Mouse (Mus musculus) T-helper 1 cell (primary cell): ENCODE data around the gene Rasa4.
"Not testable (repeated sequence)": the region's sequence is repeated elsewhere in the genome, so short reads cannot be mapped to it uniquely, and the experiment has no call there.

Experiments used
- in situ Hi-C: fragments of 300-600 bp; cut with MboI, MseI; formaldehyde crosslinking; loops from one replicate; pipeline ENCODE4 v1.15.1; 2025; ENCODE audit warnings: high pct_unique_total_duplicates

The Rasa4 gene

DNA sequence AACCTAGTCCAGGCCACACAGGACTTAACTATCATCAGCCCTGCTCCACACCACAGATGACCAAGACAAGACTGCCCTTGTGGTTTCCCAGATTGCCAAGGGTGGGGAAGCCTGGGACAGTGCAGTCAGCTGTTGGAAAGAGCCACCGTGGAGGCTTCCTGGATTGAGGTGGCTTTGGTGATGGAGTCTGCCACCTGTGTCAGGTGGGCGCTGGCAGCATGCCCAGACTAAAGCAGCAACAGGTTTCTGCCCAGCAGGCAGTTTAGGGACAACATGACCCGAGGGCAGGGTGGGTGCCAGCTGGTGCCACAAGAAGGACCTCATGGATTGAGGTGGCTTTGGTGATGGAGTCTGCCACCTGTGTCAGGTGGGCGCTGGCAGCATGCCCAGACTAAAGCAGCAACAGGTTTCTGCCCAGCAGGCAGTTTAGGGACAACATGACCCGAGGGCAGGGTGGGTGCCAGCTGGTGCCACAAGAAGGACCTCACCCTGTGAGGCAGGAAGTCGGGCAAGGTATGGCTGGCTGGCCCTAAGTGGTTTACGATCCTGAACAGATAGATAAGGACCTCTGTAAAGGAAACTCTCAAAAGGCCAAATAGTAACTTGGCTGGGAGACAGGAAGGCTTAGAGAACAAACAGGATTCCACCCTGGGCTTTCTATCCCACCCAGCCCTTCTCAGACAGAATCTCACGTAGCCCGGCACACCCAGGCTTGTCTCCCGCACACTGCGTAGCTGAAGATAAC, 17.1 kb upstream of the Rasa4 start:
- in situ Hi-C loops: not testable (repeated sequence)

GRCm38 (mm10) chr5:136069411-136069810, 14.3 kb upstream of the Rasa4 start:
- in situ Hi-C loops: no loop called here

DNA sequence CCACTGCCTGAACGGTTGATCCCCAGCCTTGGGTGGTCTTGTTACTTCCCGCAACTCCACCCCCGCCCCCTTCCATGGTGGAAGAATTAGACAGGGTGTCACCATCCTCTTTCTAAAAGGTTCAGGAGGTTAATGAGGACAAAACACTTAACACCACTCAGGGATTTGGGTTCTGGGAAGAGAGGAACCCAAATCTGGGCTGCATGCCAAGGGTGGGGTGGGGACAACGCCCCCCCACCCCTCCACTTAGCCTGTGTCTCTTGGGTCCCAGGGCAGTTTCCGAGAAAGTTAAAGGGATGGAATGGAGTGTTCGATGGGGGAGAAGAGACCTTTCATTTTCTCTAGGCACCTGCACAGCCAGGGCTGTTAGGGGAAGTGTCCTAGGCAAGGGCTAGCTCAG, 10.7 kb upstream of the Rasa4 start:
- in situ Hi-C loops: no loop called here

GRCm38 (mm10) chr5:136073526-136073925, 10.2 kb upstream of the Rasa4 start:
- in situ Hi-C loops: no loop called here

GRCm38 (mm10) chr5:136075076-136075475, 8.6 kb upstream of the Rasa4 start:
- in situ Hi-C loops: no loop called here

DNA sequence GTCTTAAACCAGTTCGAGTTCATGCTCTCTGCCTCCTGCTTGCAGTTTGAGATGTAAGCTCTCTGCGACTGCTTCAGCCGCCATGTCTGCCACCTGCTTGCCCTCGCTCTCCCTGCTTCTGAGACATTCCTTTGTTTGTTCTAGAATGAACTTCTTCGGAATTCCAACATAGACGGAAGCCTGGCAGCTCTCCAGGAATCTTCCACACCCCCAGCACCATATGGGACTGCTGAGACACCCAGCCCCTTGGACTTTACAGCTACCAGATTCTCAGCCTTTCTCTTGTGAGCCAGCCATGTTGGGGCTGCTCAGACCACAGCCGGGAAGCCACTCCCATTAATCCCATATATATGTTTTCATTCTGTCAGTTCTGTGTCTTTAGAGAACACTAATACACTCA, 7.4 kb upstream of the Rasa4 start:
- in situ Hi-C loops: no loop called here

- in situ Hi-C loops: no loop called here
These were observed 6.6 kb upstream of the Rasa4 start for GRCm38 (mm10) chr5:136077001-136077550.

- in situ Hi-C loops: no loop called here
These were observed 5.6 kb upstream of the Rasa4 start for GRCm38 (mm10) chr5:136078136-136078535.

- in situ Hi-C loops: no loop called here
These were observed 1.4 kb upstream of the Rasa4 start for GRCm38 (mm10) chr5:136082345-136082744.

GRCm38 (mm10) chr5:136084144-136084881, 597 bp downstream of the Rasa4 start:
- in situ Hi-C loops: no loop called here

DNA sequence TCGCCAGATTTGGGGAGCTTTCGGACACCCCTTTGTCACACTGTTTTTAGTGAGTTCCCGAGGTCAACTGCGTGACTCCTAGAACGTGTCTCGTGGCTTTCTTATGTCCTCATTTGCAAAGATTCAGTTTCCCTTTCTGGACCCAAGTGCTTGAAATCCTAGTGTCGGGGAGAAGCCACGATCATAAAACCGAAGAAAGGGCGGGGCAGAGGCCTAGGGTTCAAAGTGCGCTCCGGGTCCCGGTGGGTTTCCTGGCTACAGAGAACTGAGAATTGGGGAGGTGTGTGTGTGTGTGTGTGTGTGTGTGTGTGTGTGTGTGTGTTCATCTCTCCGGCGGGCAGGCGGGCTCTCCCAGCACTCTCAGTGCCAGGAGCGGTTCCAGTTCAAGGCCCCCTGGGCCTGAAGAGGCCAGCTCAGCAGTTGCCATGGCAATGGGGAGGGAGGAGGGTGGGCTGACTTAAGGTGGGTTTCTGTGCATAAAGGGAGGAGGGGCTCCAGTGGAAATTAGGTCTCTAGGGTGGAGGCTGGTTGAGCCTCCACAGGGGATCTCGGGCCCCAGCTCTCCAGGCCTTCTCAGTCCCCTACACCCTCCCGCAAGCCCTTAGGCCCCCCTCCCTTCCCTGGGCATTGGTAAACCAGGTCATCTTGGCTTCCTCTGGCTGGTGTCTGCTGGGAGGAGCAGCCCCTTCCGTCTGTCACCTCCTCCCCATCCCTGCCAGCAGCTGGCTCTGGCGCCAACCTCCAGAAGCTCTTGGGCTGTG, 1.4 kb downstream of the Rasa4 start:
- in situ Hi-C loops: no loop called here

DNA sequence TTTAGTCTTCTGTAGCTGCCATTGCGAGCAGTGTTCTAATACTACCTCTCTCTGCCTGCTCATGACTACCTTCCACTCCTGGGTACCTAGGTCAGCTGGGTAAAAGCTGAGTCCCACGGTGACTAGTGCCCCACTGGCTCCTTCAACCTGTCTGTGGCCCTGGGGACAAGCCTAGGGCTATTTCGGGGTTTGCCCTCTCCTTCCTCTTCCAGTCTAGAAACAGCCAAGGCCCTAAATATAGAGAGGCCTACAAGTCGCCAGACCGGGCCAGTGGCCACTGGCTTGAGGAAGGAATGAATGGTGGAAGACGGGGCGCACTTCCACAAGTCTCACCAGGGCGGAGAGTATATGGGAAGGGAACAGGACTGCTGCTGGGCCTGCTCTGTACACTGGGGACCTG, 2.6 kb downstream of the Rasa4 start:
- in situ Hi-C loops: no loop called here

- in situ Hi-C loops: no loop called here
These were observed 5.3 kb downstream of the Rasa4 start for GRCm38 (mm10) chr5:136088821-136089575.

DNA sequence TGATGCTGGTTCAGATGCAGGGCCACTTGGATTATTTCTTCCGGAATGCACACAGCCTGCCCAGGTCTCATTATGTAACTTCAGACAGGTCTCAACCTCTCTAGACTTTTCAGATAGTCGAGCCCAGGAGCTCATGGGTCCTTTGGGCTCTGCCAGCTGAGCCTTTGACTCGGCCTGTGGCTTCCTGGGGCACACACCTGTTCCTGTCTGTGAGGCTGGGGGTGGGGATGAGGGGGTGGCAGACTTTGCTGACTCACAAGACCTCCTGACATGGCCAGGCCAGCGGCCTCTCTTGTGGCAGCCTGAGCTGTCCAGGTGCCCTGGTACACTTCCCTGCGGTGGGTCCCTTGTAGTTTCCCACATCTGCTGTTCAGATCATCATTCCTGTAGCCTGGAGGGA, 8.2 kb downstream of the Rasa4 start:
- in situ Hi-C loops: no loop called here

DNA sequence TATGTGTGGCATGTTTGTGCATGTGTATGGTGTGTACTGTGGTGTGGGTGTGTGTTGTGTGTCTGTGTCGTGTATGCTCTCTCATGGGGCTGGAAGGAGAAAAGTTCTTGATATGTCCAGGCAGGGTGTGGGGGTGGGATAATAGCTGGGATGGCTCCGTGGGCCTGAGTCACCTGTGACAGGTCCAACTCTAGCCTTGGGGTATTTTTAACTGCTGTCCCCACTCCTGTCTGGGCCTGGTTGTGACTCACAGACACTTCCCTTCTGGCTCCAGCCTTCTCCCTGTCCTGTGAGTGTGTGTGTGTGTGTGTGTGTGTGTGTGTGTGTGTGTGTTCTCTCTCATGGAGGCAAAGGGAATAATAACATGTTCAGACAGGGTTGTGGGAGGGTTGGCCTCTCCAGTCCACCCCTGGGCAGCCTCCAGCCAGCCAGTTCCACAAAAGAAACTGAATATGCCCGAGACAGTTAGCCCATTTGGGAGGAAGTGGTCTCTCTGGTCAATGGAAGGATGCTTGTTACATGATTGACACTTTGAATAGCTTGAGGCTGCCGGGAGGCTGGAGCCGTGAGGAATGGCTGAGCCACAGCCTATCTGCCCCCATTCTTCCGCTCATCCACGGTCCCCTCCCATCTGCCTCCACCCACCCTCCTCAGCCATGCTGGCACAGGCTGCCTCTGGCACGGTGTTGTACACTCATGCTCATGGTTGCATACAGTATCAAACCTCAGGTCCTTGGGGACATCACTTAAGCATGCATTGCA, 10.7 kb downstream of the Rasa4 start:
- in situ Hi-C loops: no loop called here

DNA sequence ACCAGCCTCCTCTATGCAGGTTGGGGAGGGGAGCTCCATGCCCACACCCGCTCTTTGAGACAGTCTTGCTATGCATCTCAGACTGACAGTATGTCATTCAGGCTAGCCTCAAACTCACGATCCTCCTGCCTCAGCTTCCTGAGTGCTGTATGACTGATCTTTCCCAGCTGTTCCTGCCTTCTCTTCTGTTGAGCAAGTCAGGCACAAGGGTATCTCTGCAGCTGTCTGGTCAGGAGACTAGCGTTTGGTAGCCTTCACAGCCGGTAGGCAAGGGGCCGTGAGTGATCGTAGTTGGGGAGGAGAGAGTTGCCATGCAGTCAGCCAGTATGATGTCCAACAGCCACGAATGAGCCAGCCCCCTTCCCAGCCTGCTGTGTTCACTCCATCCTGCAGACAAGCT, 11.4 kb downstream of the Rasa4 start:
- in situ Hi-C loops: no loop called here

- in situ Hi-C loops: no loop called here
These were observed 14.8 kb downstream of the Rasa4 start for GRCm38 (mm10) chr5:136098536-136098935.

DNA sequence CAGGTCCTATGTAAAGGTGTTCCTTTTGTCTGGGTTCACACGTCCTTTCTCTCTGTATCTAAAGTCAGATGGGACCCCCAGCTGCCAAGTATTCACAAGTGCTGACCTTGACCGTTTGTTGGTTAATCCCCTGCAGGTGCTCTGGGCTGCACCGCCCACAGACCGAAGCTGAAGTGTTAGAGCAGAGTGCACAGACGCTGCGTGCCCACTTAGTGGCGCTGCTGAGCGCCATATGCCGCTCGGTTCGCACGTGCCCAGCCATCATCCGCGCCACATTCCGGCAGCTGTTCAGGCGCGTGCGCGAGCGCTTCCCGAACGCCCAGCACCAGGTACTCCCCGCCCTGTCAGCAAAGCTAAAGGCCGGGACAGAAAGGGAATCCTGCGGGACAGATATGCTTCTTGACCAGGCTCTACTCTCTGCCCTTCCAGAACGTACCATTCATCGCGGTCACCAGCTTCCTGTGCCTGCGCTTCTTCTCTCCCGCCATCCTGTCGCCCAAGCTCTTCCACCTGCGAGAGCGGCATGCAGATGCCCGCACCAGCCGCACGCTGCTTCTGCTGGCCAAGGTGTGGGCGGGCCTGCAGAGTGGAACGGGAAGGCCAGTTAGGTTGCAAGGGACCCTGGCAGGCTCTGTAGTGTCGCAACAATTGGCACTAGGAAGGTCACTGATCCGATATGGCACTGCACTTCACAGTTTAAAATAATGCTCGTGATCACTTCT, 18.5 kb downstream of the Rasa4 start:
- in situ Hi-C loops: no loop called here

GRCm38 (mm10) chr5:136104511-136104910, 20.8 kb downstream of the Rasa4 start:
- in situ Hi-C loops: no loop called here

- in situ Hi-C loops: no loop called here
These were observed 24.8 kb downstream of the Rasa4 start for GRCm38 (mm10) chr5:136108486-136108885.
